8 mouse cellular contexts compared by ENCODE assay signal in the genomic region with DNA sequence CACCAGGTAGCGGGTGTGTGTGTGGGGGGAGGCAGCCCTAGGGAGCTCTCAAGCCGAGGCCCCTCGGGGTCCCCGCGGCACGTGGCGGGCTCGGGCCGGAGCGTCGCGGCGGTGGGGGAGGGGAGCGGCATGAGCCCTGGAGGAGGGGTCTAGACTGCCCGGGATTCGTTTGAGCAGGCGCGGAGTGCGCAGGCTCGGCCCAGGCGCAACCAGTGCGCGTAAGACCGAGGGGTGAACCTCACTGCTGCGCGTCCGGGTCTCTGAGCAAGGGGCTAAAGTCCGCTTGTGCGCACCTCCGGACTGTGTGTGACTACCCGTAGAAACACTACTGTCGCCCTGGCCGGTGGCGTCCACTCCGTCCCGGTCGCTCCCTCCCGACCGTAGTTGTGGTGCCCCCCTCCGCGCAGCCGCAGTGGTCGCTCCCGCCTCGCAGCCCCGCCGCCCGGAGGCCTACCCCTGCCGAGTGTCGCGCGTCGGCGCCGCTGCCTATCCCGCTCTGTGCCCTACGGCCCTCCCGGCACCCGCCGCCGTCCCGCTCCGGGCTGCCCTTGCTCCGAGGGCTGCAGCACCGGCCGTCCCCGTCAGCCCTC. TPM values are rescaled to one million over a fixed set of nuclear protein-coding genes. Genes with fewer than 3 reads are reported as not detected.
A peak's percentile ranks its signal among the peaks of the same experiment; 100 is the strongest.
DNase-seq lines count a peak whose midpoint lies in the region; ATAC-seq and TF ChIP-seq lines count a peak whose summit lies in the region.

A gene (plus strand): TSS at position 459 of the 590 bp plus-strand sequence.

- no peaks in the 10 kb centered on the region for H3K27me3 ChIP-seq in heart, embryonic 11.5 days (ENCODE audit: control insufficient read depth, insufficient read depth, low read length)
- H3K27me3 ChIP-seq in kidney, embryonic 16.5 days (ENCODE audit: insufficient read depth, low read length) = no peaks in the 10 kb centered on the region
- H3K27me3 ChIP-seq in liver, adult 2 months (ENCODE audit: control insufficient read depth, insufficient read depth, low read length) = no peaks in the 10 kb centered on the region
- H3K27me3 ChIP-seq in myocyte (ENCODE audit: control insufficient read depth, insufficient read depth, insufficient read length) = no peaks in the 10 kb centered on the region
- no peaks in the 10 kb centered on the region for H3K27me3 ChIP-seq in splenic B cell, adult 2 months (ENCODE audit: control insufficient read depth, insufficient read depth, low read length, poor library complexity, severe bottlenecking)

- peak; percentile 91 for ATAC-seq in erythroblast, adult 5-6 weeks (replicated peaks; ENCODE audit: low FRiP score, poor library complexity, severe bottlenecking)
- peak; percentile 98 for ATAC-seq in heart, embryonic 11.5 days (replicated peaks; ENCODE audit: insufficient number of reproducible peaks, low FRiP score, low TSS enrichment)
- ATAC-seq in kidney, embryonic 16.5 days (ENCODE audit: low FRiP score, low TSS enrichment) = peak; percentile 99

- no peaks in the 10 kb centered on the region for H3K9me3 ChIP-seq in heart, embryonic 11.5 days (replicated peaks; ENCODE audit: control insufficient read depth, low read length)
- no peaks in the 10 kb centered on the region for H3K9me3 ChIP-seq in kidney, embryonic 16.5 days (ENCODE audit: low read length)

- 1% methylated on average over 60 of the region's 67 CpGs for WGBS in heart, embryonic 11.5 days (ENCODE audit: insufficient replicate concordance)
- under 1% methylated on average over 57 of the region's 67 CpGs for WGBS in kidney, embryonic 16.5 days
- WGBS in liver, adult 2 months = under 1% methylated on average over 67 of the region's 67 CpGs

- H3K36me3 ChIP-seq in heart, embryonic 11.5 days (ENCODE audit: control insufficient read depth, insufficient read depth, low read length) = no peaks in the 10 kb centered on the region; the same call in 1 of the 2 replicates
- no peaks in the 10 kb centered on the region for H3K36me3 ChIP-seq in kidney, embryonic 16.5 days (ENCODE audit: insufficient read depth, low read length)
- H3K36me3 ChIP-seq in liver, adult 2 months (ENCODE audit: control insufficient read depth, insufficient read depth, low read length) = no peaks in the 10 kb centered on the region
- no peaks in the 10 kb centered on the region for H3K36me3 ChIP-seq in myocyte (ENCODE audit: control insufficient read depth, insufficient read depth)
- H3K36me3 ChIP-seq in splenic B cell, adult 2 months (ENCODE audit: control insufficient read depth, insufficient read depth, low read length, poor library complexity, severe bottlenecking) = no peaks in the 10 kb centered on the region

- H3K79me2 ChIP-seq in liver, adult 2 months (ENCODE audit: control insufficient read depth, insufficient read depth, low read length) = peaks cover 20% of the 10 kb centered on the region; the same call in 1 of the 2 replicates
- peaks cover 43% of the 10 kb centered on the region for H3K79me2 ChIP-seq in myocyte (ENCODE audit: control insufficient read depth, insufficient read depth)

- peak within 1 kb of the TSS; percentile 97 for H3K27ac ChIP-seq in heart, embryonic 11.5 days (ENCODE audit: low read depth, low read length)
- H3K27ac ChIP-seq in kidney, embryonic 16.5 days (ENCODE audit: low read length) = peak within 1 kb of the TSS; percentile 98
- peak within 1 kb of the TSS; percentile 85 for H3K27ac ChIP-seq in liver, adult 2 months (replicated peaks; ENCODE audit: insufficient read depth, low read depth, low read length)

- TF ChIP-seq POLR2A in liver, adult 2 months (IDR thresholded peaks at IDR 0.05; ENCODE audit: extremely low read depth, insufficient read depth, low read length) = peak; percentile 74; the same call in 1 of the 2 replicates
- TF ChIP-seq POLR2A in myocyte (IDR thresholded peaks at IDR 0.05; ENCODE audit: insufficient read length, low read depth) = peak; percentile 95

- TF ChIP-seq CTCF in liver, adult 2 months (IDR thresholded peaks at IDR 0.05; ENCODE audit: low read depth, low read length) = no peak

- H3K4me2 ChIP-seq in heart, embryonic 11.5 days = peak within 1 kb of the TSS; percentile 65
- H3K4me2 ChIP-seq in kidney, embryonic 16.5 days (replicated peaks; ENCODE audit: low read depth, low read length) = peak within 1 kb of the TSS; percentile 61
- peak within 1 kb of the TSS; percentile 98 for H3K4me2 ChIP-seq in myocyte (ENCODE audit: low read depth)

- H3K4me3 ChIP-seq in heart, embryonic 11.5 days (ENCODE audit: low read depth, low read length) = peak within 1 kb of the TSS; percentile 86
- H3K4me3 ChIP-seq in kidney, embryonic 16.5 days (ENCODE audit: low read length) = peak within 1 kb of the TSS; percentile 97
- peak within 1 kb of the TSS; percentile 68 for H3K4me3 ChIP-seq in liver, adult 2 months (ENCODE audit: insufficient read depth, low read depth, low read length)
- peak within 1 kb of the TSS; percentile 75 for H3K4me3 ChIP-seq in myocyte

- H3K4me1 ChIP-seq in heart, embryonic 11.5 days (ENCODE audit: control insufficient read depth, insufficient read depth, low read length) = peaks cover 11% of the 10 kb centered on the region
- peaks cover 12% of the 10 kb centered on the region for H3K4me1 ChIP-seq in kidney, embryonic 16.5 days (ENCODE audit: insufficient read depth, low read length)
- H3K4me1 ChIP-seq in liver, adult 2 months (ENCODE audit: control insufficient read depth, insufficient read depth, low read length) = peaks cover 6% of the 10 kb centered on the region; the same call in 1 of the 2 replicates

- peak; percentile 83 to 88 for DNase-seq in B cell, adult 2 months
- peak; percentile 95 for DNase-seq in brain, adult 2 months (ENCODE audit: low read depth, low spot score)
- peak; percentile 72 for DNase-seq in liver, adult 2 months (ENCODE audit: extremely low read depth, low read depth, low spot score)
- peak; percentile 89 for DNase-seq in splenic B cell, adult 2 months (ENCODE audit: low read depth, low spot score)

- peak within 1 kb of the TSS; percentile 98 for H3K9ac ChIP-seq in heart, embryonic 11.5 days (ENCODE audit: low read depth, low read length)
- H3K9ac ChIP-seq in kidney, embryonic 16.5 days (replicated peaks; ENCODE audit: low read length) = peak within 1 kb of the TSS; percentile 99
- peak within 1 kb of the TSS; percentile 89 for H3K9ac ChIP-seq in liver, adult 2 months (ENCODE audit: low read depth, low read length)

- peak within 1 kb of the TSS; percentile 37 for H3ac ChIP-seq in myocyte (ENCODE audit: control insufficient read depth, insufficient read length)

TF ChIP-seq in myocyte, 11 proteins besides CTCF, POLR2A, EP300 and RAD21:
- TF ChIP-seq SRF (IDR thresholded peaks at IDR 0.05; ENCODE audit: control insufficient read depth, insufficient read length, low read depth) (no peak), TCF3 (IDR thresholded peaks at IDR 0.05; ENCODE audit: insufficient read length, low read depth) (no peak), POLR2AphosphoS2 (IDR thresholded peaks at IDR 0.05; ENCODE audit: insufficient read length, low read depth) (peak; percentile 97), MYOG (IDR thresholded peaks at IDR 0.05; ENCODE audit: control insufficient read depth in 1 of 3, insufficient read depth in 1 of 3, insufficient read length in 2 of 3, low read depth in 2 of 3) (peak in 1 of 3 experiments; percentile 34), MAX (IDR thresholded peaks at IDR 0.05; ENCODE audit: low read depth) (peak; percentile 96), CEBPB (IDR thresholded peaks at IDR 0.05; ENCODE audit: insufficient read depth, poor library complexity, severe bottlenecking) (no peak), MYOD1 (IDR thresholded peaks at IDR 0.05; ENCODE audit: control insufficient read depth in 1 of 3, insufficient read length in 2 of 3, low read depth in 2 of 3) (peak in 1 of 3 experiments; percentile 47), E2F4 (IDR thresholded peaks at IDR 0.05; ENCODE audit: insufficient read depth) (no peak), USF1 (IDR thresholded peaks at IDR 0.05; ENCODE audit: low read depth) (no peak), REST (IDR thresholded peaks at IDR 0.05; ENCODE audit: insufficient read depth, insufficient read length) (no peak), TCF12 (IDR thresholded peaks at IDR 0.05; ENCODE audit: insufficient read depth, poor library complexity, severe bottlenecking) (no peak)

RNA-seq across cellular contexts. Expression of the gene that starts here (rescaled TPM):
- 51.1 and 62.9 TPM in 2 replicates for total RNA-seq in erythroblast, adult 5-6 weeks (2015; ENCODE audit: low replicate concordance)
- 22.4 and 27.3 TPM in 2 replicates for total RNA-seq in erythroblast, adult 5-6 weeks (2017; ENCODE audit: low replicate concordance)
- 171 and 186 TPM in 2 replicates for polyA plus RNA-seq in heart, embryonic 11.5 days (2014; fragmentation: Nextera tagmentation; extraction: Ambion mirVana)
- 210 and 225 TPM in 2 replicates for polyA plus RNA-seq in kidney, embryonic 16.5 days (2015; fragmentation: Nextera tagmentation; extraction: Ambion mirVana)
- 18.4 and 24.7 TPM in 2 replicates for total RNA-seq in liver, adult 2 months (2014; rRNA removed)
- polyA plus RNA-seq in liver, adult 2 months (2012; rRNA removed) = 2.6 and 3.3 TPM in 2 replicates
- 58.0 TPM for polyA plus RNA-seq in myocyte (2012; fragmentation: generic; extraction: Trizol)

Comparison
In these comparisons a context has a peak if more than half of its experiments do, and no peak if none do; other contexts are left out.
1. Peak in every context shown above with its lines: DNase-seq, ATAC-seq, H3K4me3 ChIP-seq and H3K27ac ChIP-seq.
2. RNA of the gene that starts here (polyA plus RNA-seq): 210 to 225 TPM in kidney, embryonic 16.5 days, 171 to 186 TPM in heart, embryonic 11.5 days and 58.0 TPM in myocyte (single experiment); 2.6 to 3.3 TPM in liver, adult 2 months; every median in the first group is over 10 times any median in the second.